Mouse (Mus musculus) ES-E14 (cell line): ENCODE results near the gene Ccdc130.

ENCODE experiments used
- CHD2 ChIP-seq: IDR thresholded peaks from 2 replicates; pipeline ENCODE4 v1.6.1; 2014; ENCODE audit warnings: mild to moderate bottlenecking, low read depth, low read length, inconsistent platforms
- HCFC1 ChIP-seq: IDR thresholded peaks from 2 replicates; pipeline ENCODE4 v1.6.1; 2012; ENCODE audit warnings: low read length, inconsistent platforms, borderline replicate concordance; ENCODE audit not compliant: insufficient read depth
- ZC3H11A ChIP-seq: IDR thresholded peaks from 2 replicates; pipeline ENCODE4 v1.6.1; 2012; ENCODE audit warnings: low read depth, mild to moderate bottlenecking, inconsistent platforms, low read length, borderline replicate concordance
- ZNF384 ChIP-seq: IDR thresholded peaks from 2 replicates; pipeline ENCODE4 v1.6.1; 2012; ENCODE audit warnings: low read depth, low read length, inconsistent platforms

- TF ChIP-seq HCFC1 (no peak), ZC3H11A (no peak), CHD2 (no peak), ZNF384 (no peak)
Observed at GRCm38 (mm10) chr8:84272302-84272701, 2.1 kb upstream of the Ccdc130 start.
